Mouse (Mus musculus) ES-Bruce4 (cell line): ENCODE results near the gene Sh3gl1.

Experiments
- CTCF ChIP-seq: IDR thresholded peaks from one replicate; pipeline ENCODE4 v1.8.1; 2011; ENCODE audit warnings: low read depth, low read length
- EP300 ChIP-seq: IDR thresholded peaks from 2 replicates; pipeline ENCODE4 v1.6.1; 2011; ENCODE audit warnings: low read depth, low read length; ENCODE audit not compliant: insufficient read depth
- POLR2A ChIP-seq: IDR thresholded peaks from one replicate; pipeline ENCODE4 v1.8.1; 2011; ENCODE audit warnings: low read length; ENCODE audit not compliant: insufficient read depth

DNA sequence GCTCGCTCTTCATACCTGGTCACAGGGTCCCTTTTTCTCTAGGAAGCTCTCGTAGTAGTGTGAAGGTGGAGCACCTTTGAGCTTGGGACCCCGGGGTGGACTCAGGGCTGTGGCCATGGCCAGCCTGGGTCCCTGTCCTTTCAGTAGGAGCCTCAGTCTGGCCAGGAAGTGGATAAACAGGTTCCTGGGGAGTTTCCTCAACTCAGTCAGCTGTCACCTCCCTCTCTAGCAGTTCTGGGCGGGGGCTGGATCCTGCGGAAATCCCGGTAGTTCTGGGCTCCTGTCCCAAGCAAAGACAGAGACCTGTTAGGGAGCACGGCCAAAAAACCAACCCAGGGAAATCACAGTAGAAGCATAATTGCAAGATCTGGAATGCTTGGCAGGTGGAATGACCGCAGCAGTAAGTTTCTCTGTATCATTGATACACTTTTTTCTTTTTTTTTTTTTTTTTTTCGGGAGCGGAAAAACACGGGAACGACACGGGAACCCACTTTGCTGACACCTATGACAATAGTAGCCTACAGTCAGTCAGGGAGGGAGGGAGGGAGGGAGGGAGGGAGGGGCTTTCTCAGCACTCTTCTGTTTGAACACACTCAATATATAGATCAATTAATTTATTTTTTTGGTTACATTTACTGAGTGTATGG lies 30.9 kb downstream of the Sh3gl1 start, which contains the start of the genes Stap2 and Mpnd:
- no peak for TF ChIP-seq POLR2A
- TF ChIP-seq CTCF: no peak
- no peak for TF ChIP-seq EP300
